Mouse (Mus musculus) heart, embryonic 13.5 days (tissue): ENCODE measurements at regions not wholly inside any gene's neighbourhood (a gene's known extent, or its start where the extent isn't known, plus 50 kb on each side); places are given as distances from the start of the nearest gene placed in this dataset.

Source experiments
- ATAC-seq: fragments of 200-750 bp; cut with Nextera tagmentation; 2 replicates; pipeline ENCODE4 v1.8.0; 2017; ENCODE audit warnings: moderate TSS enrichment; ENCODE audit not compliant: insufficient number of reproducible peaks, low FRiP score, low TSS enrichment; ENCODE audit errors: extremely low read depth
- H3K27ac ChIP-seq: fragments of 300-500 bp; sonication (generic); replicated peaks from 2 replicates; pipeline ENCODE4 v1.5.1; 2015; ENCODE audit warnings: moderate library complexity, mild to moderate bottlenecking, inconsistent platforms
- H3K27me3 ChIP-seq: fragments of 300-500 bp; sonication (generic); replicated peaks from 2 replicates; pipeline ENCODE4 v1.6.1; 2015; ENCODE audit warnings: mild to moderate bottlenecking, inconsistent platforms
- H3K36me3 ChIP-seq: fragments of 300-500 bp; sonication (generic); 2 replicates; pipeline ENCODE4 v1.6.1; 2015; ENCODE audit warnings: mild to moderate bottlenecking, inconsistent platforms
- H3K4me1 ChIP-seq: fragments of 300-500 bp; sonication (generic); 2 replicates; pipeline ENCODE4 v1.6.1; 2015; ENCODE audit warnings: inconsistent platforms
- H3K4me2 ChIP-seq: fragments of 300-500 bp; sonication (generic); 2 replicates; pipeline ENCODE4 v1.6.1; 2015; ENCODE audit warnings: inconsistent platforms, mild to moderate bottlenecking, moderate library complexity
- H3K4me3 ChIP-seq: fragments of 300-500 bp; sonication (generic); 2 replicates; pipeline ENCODE4 v1.5.1; 2015; ENCODE audit warnings: moderate library complexity, mild to moderate bottlenecking, inconsistent platforms
- H3K9ac ChIP-seq: fragments of 300-500 bp; sonication (generic); 2 replicates; pipeline ENCODE4 v1.6.1; 2015; ENCODE audit warnings: inconsistent platforms, mild to moderate bottlenecking, moderate library complexity
- H3K9me3 ChIP-seq: fragments of 300-500 bp; sonication (generic); 2 replicates; pipeline ENCODE4 v1.6.1; 2016; ENCODE audit warnings: inconsistent platforms
- WGBS: fragments of 180-500 bp; shearing (Covaris S2); methylation state at CpG from one replicate; pipeline ENCODE4 v1.1.7; 2015; ENCODE audit warnings: mixed read lengths; 5-methylcytosine and 5-hydroxymethylcytosine counted together

DNA sequence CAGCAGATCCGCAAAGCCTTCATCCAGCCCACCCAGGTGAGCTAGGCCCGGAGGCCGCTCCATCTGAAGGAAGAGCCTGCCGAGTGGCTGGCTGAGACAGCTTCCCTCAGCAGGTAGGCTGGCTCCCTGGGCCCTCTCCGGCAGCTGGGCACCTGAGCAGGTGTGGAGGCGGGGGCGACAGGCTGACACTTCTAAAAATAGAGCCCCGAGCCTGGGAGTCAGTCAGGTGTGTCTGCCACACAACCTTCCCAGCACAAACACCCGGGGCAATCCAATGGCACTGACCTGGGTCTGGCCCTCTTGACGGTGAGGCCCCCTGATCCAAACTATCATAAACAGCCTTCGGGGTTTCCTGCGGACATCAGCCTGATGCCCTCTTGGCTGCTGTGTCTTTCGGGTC lies 58.5 kb downstream of the Zfp36l2 start:
- no peak overlapping the region for H3K9ac ChIP-seq
- H3K36me3 ChIP-seq, result no peaks in the 10 kb centered on the region
- H3K4me2 ChIP-seq, result no peak overlapping the region
- no peaks in the 10 kb centered on the region for H3K27me3 ChIP-seq
- 68% methylated on average over 13 of the region's 13 CpGs for WGBS
- no peaks in the 10 kb centered on the region for H3K9me3 ChIP-seq
- H3K4me1 ChIP-seq, result peaks cover 8% of the 10 kb centered on the region
- no peak overlapping the region for H3K27ac ChIP-seq
- H3K4me3 ChIP-seq, result no peak overlapping the region
- ATAC-seq, result no peak

DNA sequence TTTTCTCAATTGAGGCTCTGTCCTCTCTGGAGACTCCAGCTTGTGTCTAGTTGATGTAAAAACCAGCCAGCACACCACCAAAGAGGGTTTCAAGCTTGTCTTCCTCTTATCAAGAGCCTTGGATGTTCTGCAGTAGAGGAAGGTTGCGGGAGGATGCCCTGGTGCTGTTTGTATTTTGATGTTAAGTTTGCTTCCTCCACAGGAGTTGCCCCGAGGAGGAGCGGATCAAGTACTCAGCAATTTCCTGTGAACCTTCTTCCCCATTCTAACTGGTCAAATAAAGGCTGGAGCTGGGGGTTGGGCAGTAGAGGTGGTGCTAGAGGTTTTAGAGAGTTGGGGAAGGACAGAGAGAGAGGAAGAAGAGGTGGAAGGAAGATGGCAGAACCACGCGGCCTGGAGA lies 59.5 kb downstream of the Zfp36l2 start:
- Histone ChIP-seq H3K4me3 (no peak overlapping the region), H3K9ac (no peak overlapping the region), H3K9me3 (no peaks in the 10 kb centered on the region), H3K4me2 (no peak overlapping the region), H3K27ac (no peak overlapping the region), H3K36me3 (no peaks in the 10 kb centered on the region), H3K4me1 (peaks cover 4% of the 10 kb centered on the region; the same call in 1 of the 2 replicates), H3K27me3 (no peaks in the 10 kb centered on the region)
- no peak for ATAC-seq
- 73% methylated on average over 5 of the region's 5 CpGs for WGBS

DNA sequence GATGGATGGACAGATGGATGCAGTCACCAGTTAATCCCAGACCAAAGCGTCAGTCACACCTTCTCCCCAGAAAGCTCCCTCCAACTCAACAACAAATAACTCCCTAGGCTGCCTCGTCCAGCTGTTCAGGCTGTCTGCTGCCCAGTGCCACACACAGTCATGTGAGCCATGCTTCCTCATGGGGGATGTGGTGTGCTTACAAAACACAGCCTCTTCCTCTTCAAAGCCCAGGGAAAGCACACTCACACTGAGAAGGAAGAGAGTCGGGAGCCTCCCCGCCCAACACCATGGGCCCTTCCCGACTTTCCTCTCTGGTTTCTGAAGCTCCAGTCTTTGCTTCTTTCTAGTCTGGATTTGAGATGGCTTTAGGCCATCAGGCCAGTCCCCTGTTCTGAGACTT lies 61.6 kb downstream of the Zfp36l2 start:
- Histone ChIP-seq H3K36me3 (no peaks in the 10 kb centered on the region), H3K9ac (no peak overlapping the region), H3K9me3 (no peaks in the 10 kb centered on the region), H3K4me3 (no peak overlapping the region), H3K27me3 (no peaks in the 10 kb centered on the region), H3K4me1 (peaks cover 4% of the 10 kb centered on the region; the same call in 1 of the 2 replicates), H3K4me2 (no peak overlapping the region), H3K27ac (no peak overlapping the region)
- WGBS, result 54% methylated on average over 5 of the region's 5 CpGs
- ATAC-seq, result no peak

DNA sequence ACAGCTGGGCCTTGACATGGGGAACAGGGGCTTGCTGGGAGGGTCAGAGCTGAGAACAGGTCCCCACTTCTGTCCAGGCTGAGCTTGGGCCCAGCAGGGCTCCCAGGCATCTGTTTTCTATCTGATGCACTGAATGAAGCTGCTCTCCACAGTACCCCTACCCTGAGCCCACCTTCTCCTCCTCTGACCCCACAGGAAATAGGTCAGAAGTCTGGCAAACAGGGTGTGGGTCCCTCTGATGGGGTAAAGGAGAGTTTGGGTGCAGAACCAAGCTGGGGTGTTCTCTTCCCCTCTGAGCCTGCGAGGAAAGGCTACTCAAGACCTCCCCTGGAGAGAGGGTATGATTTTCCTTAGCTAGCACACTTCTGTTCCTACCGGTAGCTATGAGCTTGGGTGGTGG lies 64.6 kb downstream of the Zfp36l2 start:
- Histone ChIP-seq H3K4me1 (peaks cover 19% of the 10 kb centered on the region), H3K27me3 (no peaks in the 10 kb centered on the region), H3K9me3 (no peaks in the 10 kb centered on the region), H3K4me3 (no peak overlapping the region), H3K4me2 (no peak overlapping the region), H3K9ac (no peak overlapping the region), H3K36me3 (no peaks in the 10 kb centered on the region), H3K27ac (no peak overlapping the region)
- no peak for ATAC-seq
- 74% methylated on average over 2 of the region's 2 CpGs for WGBS

DNA sequence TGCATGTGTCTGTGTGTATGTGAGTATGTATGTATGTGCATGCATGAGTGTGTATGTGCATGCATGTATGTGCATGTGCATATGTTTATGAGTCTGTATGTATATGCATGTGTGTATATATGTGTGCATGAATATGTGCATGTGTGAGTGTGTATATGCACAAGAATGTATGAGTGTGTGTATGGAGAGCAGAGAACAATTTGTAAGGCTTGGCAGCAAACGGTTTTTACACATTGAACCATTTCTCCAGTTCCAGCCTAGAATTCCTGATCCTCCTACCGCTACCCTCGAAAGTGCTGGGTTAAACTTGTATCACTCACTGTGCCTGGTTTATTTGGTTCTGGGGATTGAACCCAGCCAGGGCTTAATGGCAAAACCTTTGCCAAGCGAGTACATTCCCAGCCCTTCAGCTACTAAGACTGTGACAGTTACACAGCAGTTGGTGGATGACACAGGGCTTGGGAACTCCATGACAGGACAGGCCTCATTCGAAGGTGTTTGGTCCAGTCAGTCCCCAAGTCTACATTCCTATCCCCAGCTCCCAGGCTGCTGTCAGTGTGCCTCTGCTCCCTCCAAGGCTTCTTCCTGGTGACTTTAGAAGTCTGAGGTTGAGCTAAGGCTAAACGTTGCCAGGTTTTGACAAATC lies 65.1 kb downstream of the Zfp36l2 start:
- H3K4me3 ChIP-seq, result no peak overlapping the region
- H3K9ac ChIP-seq, result no peak overlapping the region
- ATAC-seq, result no peak
- no peaks in the 10 kb centered on the region for H3K27me3 ChIP-seq
- WGBS, result 78% methylated on average over 6 of the region's 6 CpGs
- no peaks in the 10 kb centered on the region for H3K36me3 ChIP-seq
- H3K4me1 ChIP-seq, result peaks cover 25% of the 10 kb centered on the region
- no peak overlapping the region for H3K4me2 ChIP-seq
- no peak overlapping the region for H3K27ac ChIP-seq
- no peaks in the 10 kb centered on the region for H3K9me3 ChIP-seq

DNA sequence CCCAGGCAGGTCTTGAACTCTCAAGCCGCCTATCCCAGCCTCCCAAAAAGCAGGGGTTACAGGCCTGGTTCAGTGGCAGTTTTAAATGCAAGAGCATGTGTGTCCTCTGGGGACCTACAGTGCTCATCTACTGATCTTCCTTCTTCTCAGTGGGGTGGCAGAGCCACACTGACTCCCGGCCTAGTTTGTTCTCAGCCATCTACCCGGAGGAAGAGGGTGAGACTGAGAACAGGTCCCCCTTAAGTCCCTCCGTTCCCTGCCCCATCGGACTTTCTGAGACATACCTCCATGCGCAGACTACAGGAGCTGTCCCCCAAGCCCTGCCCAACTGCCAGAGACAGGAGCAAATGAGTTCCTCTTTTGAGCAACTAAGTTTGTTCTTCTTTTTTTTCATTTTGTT lies 66.5 kb downstream of the Zfp36l2 start:
- peaks cover 27% of the 10 kb centered on the region for H3K4me1 ChIP-seq
- ATAC-seq, result no peak
- H3K27me3 ChIP-seq, result no peaks in the 10 kb centered on the region
- H3K4me2 ChIP-seq, result no peak overlapping the region
- no peak overlapping the region for H3K27ac ChIP-seq
- H3K4me3 ChIP-seq, result no peak overlapping the region
- no peaks in the 10 kb centered on the region for H3K36me3 ChIP-seq
- 67% methylated on average over 6 of the region's 6 CpGs for WGBS
- no peaks in the 10 kb centered on the region for H3K9me3 ChIP-seq
- no peak overlapping the region for H3K9ac ChIP-seq

DNA sequence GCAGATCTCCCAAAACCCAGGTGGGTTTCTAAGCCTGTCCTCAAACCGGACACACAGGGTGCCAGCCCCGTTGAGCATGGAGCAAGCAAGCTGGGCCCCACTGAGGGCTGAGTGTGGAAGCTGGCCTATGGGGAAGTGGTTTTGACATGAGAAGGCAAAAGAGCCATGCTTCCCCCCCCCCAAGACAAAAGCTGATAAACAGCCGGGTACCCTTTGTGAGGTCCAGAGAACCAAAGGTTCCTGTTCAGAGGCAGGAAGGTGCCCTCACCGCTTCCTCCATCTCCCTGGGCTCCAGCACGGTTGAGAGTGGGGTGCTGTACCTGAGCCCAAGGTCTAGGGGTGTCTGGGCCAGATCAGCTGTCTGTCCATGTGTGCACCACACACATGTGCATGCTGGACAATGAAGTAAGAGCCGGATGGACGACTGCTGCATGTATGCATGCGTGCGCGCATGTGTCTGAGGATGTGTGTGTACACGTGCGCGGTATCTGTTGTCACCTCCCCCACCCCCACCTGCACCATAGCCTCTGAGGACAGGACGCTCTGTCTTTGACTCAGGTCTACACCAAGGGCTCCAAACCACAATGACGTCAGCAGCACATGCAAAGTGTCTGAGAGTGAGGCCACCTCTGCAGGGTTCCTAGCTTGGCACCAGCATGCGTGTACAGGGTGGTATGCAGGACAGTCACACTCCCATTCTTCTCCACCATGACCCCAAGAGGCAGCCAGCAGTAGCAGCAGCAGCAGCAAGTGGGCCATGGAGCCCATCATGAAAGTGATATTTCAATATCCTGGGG lies 68.3 kb downstream of the Zfp36l2 start:
- Histone ChIP-seq H3K4me2 (no peak overlapping the region), H3K9ac (no peak overlapping the region), H3K4me1 (peaks cover 38% of the 10 kb centered on the region), H3K36me3 (no peaks in the 10 kb centered on the region), H3K9me3 (no peaks in the 10 kb centered on the region), H3K27ac (no peak overlapping the region), H3K27me3 (no peaks in the 10 kb centered on the region), H3K4me3 (no peak overlapping the region)
- no peak for ATAC-seq
- WGBS, result 86% methylated on average over 16 of the region's 16 CpGs

DNA sequence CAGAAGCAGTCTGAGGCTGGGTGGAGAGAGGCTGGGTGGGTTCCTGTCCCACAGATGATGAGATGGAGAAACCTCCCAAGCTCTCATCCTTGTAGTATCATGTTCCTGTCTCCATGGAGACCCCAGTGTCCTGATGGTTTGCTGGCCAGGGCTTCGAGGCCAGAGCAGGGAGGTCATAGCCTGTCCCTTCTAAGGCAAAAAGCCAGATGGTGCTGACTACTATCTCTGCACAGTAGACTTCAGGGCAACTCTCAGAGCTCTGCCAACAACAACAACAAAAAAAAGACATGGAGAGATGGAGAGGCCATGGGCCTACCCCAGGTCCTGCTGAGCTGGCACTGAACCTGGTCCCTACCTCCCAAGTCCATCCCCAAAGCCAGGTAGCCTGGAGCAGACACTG lies 69.0 kb downstream of the Zfp36l2 start:
- ATAC-seq, result no peak
- WGBS, result 54% methylated on average over 1 of the region's 1 CpGs
- no peak overlapping the region for H3K4me2 ChIP-seq

DNA sequence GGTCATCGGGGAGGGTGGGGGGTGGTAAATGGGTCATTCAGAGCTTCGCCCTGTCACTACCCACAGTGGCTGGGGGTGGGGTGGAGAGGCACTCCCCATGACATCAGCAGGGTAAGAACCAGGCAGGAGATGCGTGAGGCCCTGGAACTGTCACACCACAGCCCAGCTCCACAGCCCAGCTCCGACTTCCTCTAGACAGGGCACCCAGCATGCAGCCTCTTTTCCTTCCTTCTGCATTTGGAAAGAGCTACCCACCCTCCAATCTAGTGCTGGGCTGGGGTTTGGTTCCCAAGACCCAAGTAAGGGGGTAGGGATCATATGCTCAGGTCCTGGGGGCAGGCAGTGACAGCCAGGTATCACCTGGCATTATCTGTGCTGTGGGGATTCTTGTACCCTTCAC lies 69.5 kb downstream of the Zfp36l2 start:
- Histone ChIP-seq H3K4me3 (no peak overlapping the region), H3K4me1 (peaks cover 47% of the 10 kb centered on the region), H3K36me3 (no peaks in the 10 kb centered on the region), H3K4me2 (no peak overlapping the region), H3K9me3 (no peaks in the 10 kb centered on the region), H3K27ac (0 out of 2 replicates have a peak overlapping the region, but pooled peaks have one; percentile 24), H3K9ac (no peak overlapping the region), H3K27me3 (no peaks in the 10 kb centered on the region)
- 75% methylated on average over 4 of the region's 4 CpGs for WGBS
- no peak for ATAC-seq

More for the DNA sequence above, 69.0 kb downstream of the Zfp36l2 start:
- no peak overlapping the region for H3K9ac ChIP-seq
- no peak overlapping the region for H3K4me3 ChIP-seq
- H3K9me3 ChIP-seq, result no peaks in the 10 kb centered on the region
- H3K4me1 ChIP-seq, result peaks cover 45% of the 10 kb centered on the region
- H3K36me3 ChIP-seq, result no peaks in the 10 kb centered on the region
- H3K27ac ChIP-seq, result 0 out of 2 replicates have a peak overlapping the region, but pooled peaks have one; percentile 24
- no peaks in the 10 kb centered on the region for H3K27me3 ChIP-seq

DNA sequence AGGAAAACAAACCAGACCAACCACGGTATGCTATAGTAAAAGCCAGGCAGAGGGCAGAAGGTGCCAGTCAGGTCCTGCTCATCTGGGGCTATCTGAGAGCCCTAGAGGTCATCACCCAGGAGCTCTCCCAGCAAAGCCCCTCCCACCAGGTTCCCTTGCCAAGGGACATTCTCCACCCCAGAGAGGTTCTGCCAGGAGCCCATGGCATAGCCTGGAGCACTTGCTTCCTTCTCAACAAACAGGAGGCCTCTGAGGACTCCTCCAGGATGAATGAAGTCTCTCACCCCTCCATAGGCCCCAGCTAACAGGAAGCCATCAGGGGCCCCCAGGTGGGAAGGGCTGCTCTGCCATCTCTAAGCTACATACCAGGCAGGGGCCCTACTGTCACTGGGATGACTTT lies 70.0 kb downstream of the Zfp36l2 start:
- ATAC-seq, result no peak
- no peaks in the 10 kb centered on the region for H3K9me3 ChIP-seq
- H3K9ac ChIP-seq, result no peak overlapping the region
- no peak overlapping the region for H3K27ac ChIP-seq
- no peaks in the 10 kb centered on the region for H3K27me3 ChIP-seq
- no peak overlapping the region for H3K4me2 ChIP-seq
- H3K4me3 ChIP-seq, result no peak overlapping the region
- WGBS, result 59% methylated on average over 1 of the region's 1 CpGs
- peaks cover 48% of the 10 kb centered on the region for H3K4me1 ChIP-seq
- H3K36me3 ChIP-seq, result no peaks in the 10 kb centered on the region

DNA sequence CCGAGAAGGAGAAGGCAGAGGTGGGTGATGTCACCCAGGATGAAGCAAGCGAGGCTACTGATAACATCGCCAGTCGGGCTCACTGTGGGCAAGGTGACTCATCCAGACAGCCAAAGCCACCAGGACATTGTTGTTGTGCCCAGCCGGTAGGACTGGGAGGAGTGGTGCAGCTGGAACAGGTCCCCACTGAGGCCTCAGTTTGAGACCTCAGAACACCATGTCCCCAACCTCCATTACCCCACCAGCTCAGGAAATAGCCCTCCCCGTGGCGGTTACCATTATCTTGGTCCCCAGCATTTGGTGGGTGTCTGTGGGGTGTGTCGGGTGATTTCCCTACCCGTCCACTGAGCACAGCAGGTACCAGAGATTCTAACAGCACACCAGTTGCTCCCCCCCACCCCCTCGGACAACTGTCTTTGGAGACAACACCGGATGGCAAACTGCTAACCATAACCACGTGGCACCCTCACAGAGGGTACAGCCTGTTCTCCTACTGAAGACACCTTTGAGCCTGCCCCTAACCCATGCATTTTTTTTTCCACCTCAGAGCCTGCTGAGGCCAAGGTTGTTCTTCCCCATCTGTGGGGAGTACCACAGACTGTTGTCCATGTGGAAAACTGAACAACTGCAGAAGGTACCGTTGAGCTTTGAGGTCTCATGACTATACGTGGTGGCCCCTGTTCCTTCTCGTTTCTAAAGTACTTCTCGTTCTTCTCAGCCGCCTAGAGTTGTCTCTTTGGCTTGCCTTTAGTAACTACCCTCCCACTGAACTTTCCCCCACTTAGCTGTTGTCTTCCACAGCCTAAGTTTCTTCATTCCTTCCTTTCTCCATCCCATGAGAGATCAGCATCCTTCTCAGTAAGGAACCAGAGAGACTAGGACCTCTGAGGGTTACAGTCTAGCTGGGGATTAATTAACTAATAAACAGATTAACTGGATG lies 71.1 kb downstream of the Zfp36l2 start:
- Histone ChIP-seq H3K27ac (0 out of 2 replicates have a peak overlapping the region, but pooled peaks have one; percentile 5), H3K36me3 (no peaks in the 10 kb centered on the region), H3K4me1 (peaks cover 57% of the 10 kb centered on the region), H3K9me3 (no peaks in the 10 kb centered on the region), H3K27me3 (no peaks in the 10 kb centered on the region), H3K9ac (no peak overlapping the region), H3K4me3 (no peak overlapping the region), H3K4me2 (no peak overlapping the region)
- WGBS, result 73% methylated on average over 17 of the region's 17 CpGs
- ATAC-seq, result no peak
